Mouse (Mus musculus): ENCODE measurements around the gene Parg. TPM values are rescaled to one million over a fixed set of nuclear protein-coding genes. Genes with fewer than 3 reads are reported as not detected.
"Not testable (repeated sequence)": the region's sequence is repeated elsewhere in the genome, so short reads cannot be mapped to it uniquely, and the experiment has no call there.

Parg gene
- polyA plus RNA-seq, 1 experiment from 2014 or later, result 38.6 TPM

- no peak overlapping the region for H3K9ac ChIP-seq
- no peaks in the 10 kb centered on the region for H3K27me3 ChIP-seq
- ATAC-seq (ENCODE audit: low FRiP score), result no peak
- H3K4me2 ChIP-seq, result no peak overlapping the region
- no peak overlapping the region for H3K27ac ChIP-seq
- H3K4me3 ChIP-seq, result no peak overlapping the region
- no peaks in the 10 kb centered on the region for H3K4me1 ChIP-seq (replicated peaks)
- H3K9me3 ChIP-seq, result no peaks in the 10 kb centered on the region
- peaks cover 78% of the 10 kb centered on the region for H3K36me3 ChIP-seq
- 97% methylated on average over 4 of the region's 4 CpGs for WGBS
Observed at GRCm38 (mm10) chr14:32183846-32184245, 17.9 kb upstream of the Parg start.

GRCm38 (mm10) chr14:32190627-32191391 lies 10.9 kb upstream of the Parg start:
- no peak overlapping the region for H3K9ac ChIP-seq
- no peaks in the 10 kb centered on the region for H3K27me3 ChIP-seq
- no peaks in the 10 kb centered on the region for H3K9me3 ChIP-seq
- H3K4me3 ChIP-seq, result no peak overlapping the region
- ATAC-seq (ENCODE audit: low FRiP score), result no peak
- H3K36me3 ChIP-seq, result peaks cover 56% of the 10 kb centered on the region
- H3K27ac ChIP-seq, result no peak overlapping the region
- no peaks in the 10 kb centered on the region for H3K4me1 ChIP-seq (replicated peaks)
- H3K4me2 ChIP-seq, result no peak overlapping the region
- 95% methylated on average over 6 of the region's 6 CpGs for WGBS

- Histone ChIP-seq H3K27me3 (no peaks in the 10 kb centered on the region), H3K4me3 (no peak overlapping the region), H3K4me2 (no peak overlapping the region), H3K36me3 (peaks cover 56% of the 10 kb centered on the region), H3K9ac (no peak overlapping the region), H3K9me3 (no peaks in the 10 kb centered on the region), H3K27ac (no peak overlapping the region), H3K4me1 (replicated peaks) (no peaks in the 10 kb centered on the region)
- ATAC-seq (ENCODE audit: low FRiP score), result no peak
- WGBS, result 98% methylated on average over 5 of the region's 5 CpGs
Observed at GRCm38 (mm10) chr14:32191926-32192325, 9.8 kb upstream of the Parg start.

GRCm38 (mm10) chr14:32192437-32192836 lies 9.3 kb upstream of the Parg start:
- H3K4me3 ChIP-seq, result no peak overlapping the region
- H3K27ac ChIP-seq, result no peak overlapping the region
- H3K4me2 ChIP-seq, result no peak overlapping the region
- H3K9me3 ChIP-seq, result no peaks in the 10 kb centered on the region
- WGBS, result 58% methylated on average over 3 of the region's 3 CpGs
- peaks cover 56% of the 10 kb centered on the region for H3K36me3 ChIP-seq
- H3K4me1 ChIP-seq (replicated peaks), result no peaks in the 10 kb centered on the region
- H3K27me3 ChIP-seq, result no peaks in the 10 kb centered on the region
- no peak overlapping the region for H3K9ac ChIP-seq
- ATAC-seq (ENCODE audit: low FRiP score), result no peak

GRCm38 (mm10) chr14:32193557-32193956 lies 8.2 kb upstream of the Parg start:
- H3K4me2 ChIP-seq; ATAC-seq (ENCODE audit: low FRiP score): not testable (repeated sequence)

DNA sequence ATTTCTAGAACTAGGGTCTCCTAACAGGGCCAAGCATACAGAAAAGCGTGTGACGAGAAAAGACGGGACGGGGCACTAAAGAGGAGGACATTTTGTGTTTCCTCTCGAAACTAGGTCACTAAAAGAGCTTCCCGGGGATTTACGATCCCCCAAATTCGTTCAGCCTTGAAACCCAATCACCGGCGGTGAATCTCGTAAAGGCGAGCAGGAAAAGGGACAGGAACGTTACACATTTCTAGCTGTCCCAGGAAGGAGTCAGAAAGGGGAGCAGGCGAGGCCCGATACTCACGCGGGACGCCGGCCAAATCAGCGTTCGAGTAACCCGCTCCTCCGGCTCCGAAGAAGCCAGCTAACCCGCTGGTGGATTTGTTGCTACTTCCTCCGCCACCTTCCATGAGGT lies 395 bp upstream of the Parg start:
- peak overlapping the region; percentile 88 for H3K4me3 ChIP-seq
- peak overlapping the region; percentile 69 for H3K27ac ChIP-seq
- H3K4me1 ChIP-seq (replicated peaks), result peaks cover 31% of the 10 kb centered on the region
- ATAC-seq (ENCODE audit: low FRiP score), result 0 out of 2 replicates have a peak, but pooled peaks have one; percentile 10
- H3K27me3 ChIP-seq, result no peaks in the 10 kb centered on the region
- WGBS, result 0% methylated on average over 26 of the region's 26 CpGs
- peak overlapping the region; percentile 64 for H3K4me2 ChIP-seq
- peaks cover 29% of the 10 kb centered on the region for H3K36me3 ChIP-seq
- peak overlapping the region; percentile 97 for H3K9ac ChIP-seq
- H3K9me3 ChIP-seq, result no peaks in the 10 kb centered on the region

More at GRCm38 (mm10) chr14:32193557-32193956, 8.2 kb upstream of the Parg start:
- H3K9ac ChIP-seq; H3K27me3 ChIP-seq; H3K9me3 ChIP-seq; H3K4me3 ChIP-seq; H3K4me1 ChIP-seq (replicated peaks); H3K27ac ChIP-seq: not testable (repeated sequence)
- WGBS, result 87% methylated on average over 5 of the region's 5 CpGs
- H3K36me3 ChIP-seq, result peaks cover 54% of the 10 kb centered on the region

DNA sequence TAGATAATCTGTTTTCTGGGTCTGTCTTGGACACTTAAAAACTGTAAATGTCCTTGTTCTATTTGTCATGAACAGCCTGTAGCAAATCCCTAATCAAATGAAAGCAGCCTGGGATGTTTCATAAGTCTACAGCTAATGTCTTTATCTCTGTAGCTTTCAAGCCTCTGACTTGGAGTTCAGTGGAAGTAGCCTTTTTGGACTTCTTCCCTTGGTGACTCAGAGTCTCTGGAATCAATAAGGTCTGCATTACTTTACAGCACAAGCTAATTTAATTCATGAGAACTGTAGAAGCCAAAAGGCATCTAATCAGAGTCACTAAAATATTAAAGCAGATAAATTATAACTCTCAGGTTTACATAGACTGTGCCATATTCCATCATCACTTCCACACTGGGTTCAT lies 24.9 kb downstream of the Parg start:
- Histone ChIP-seq H3K9me3 (no peaks in the 10 kb centered on the region), H3K27me3 (no peaks in the 10 kb centered on the region), H3K4me3 (no peak overlapping the region), H3K9ac (no peak overlapping the region), H3K4me2 (no peak overlapping the region), H3K36me3 (peaks cover 4% of the 10 kb centered on the region; the same call in 1 of the 2 replicates), H3K27ac (no peak overlapping the region), H3K4me1 (replicated peaks) (no peaks in the 10 kb centered on the region)
- ATAC-seq (ENCODE audit: low FRiP score), result no peak

GRCm38 (mm10) chr14:32228996-32229395 lies 27.2 kb downstream of the Parg start:
- H3K4me3 ChIP-seq, result no peak overlapping the region
- H3K4me1 ChIP-seq (replicated peaks), result no peaks in the 10 kb centered on the region
- no peak overlapping the region for H3K4me2 ChIP-seq
- peaks cover 7% of the 10 kb centered on the region; the same call in 1 of the 2 replicates for H3K36me3 ChIP-seq
- no peaks in the 10 kb centered on the region for H3K9me3 ChIP-seq
- 3% methylated on average over 2 of the region's 2 CpGs for WGBS
- no peak overlapping the region for H3K27ac ChIP-seq
- no peak for ATAC-seq (ENCODE audit: low FRiP score)
- no peak overlapping the region for H3K9ac ChIP-seq
- H3K27me3 ChIP-seq, result no peaks in the 10 kb centered on the region

DNA sequence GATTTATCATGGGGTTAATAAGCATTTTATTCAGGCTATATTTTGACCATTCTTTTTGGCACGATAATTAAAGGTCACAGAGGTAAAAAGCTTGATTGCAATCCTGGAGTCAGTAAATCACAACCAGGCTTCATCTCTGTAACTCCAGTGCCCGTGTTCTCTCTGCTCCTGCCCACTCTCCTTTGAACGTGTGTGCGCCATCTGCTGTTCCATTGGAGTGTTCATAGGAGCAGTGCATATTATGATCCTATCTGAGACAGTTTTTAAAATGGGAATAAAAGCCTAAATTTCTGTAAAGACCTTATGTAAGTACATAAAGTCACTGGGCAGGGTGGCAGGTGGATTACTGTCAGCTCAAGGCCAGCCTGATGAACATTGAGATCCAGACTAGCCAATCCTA lies 40.7 kb downstream of the Parg start:
- Histone ChIP-seq H3K4me2 (no peak overlapping the region), H3K4me1 (replicated peaks) (peaks cover 9% of the 10 kb centered on the region; the same call in 1 of the 2 replicates), H3K27ac (no peak overlapping the region), H3K9me3 (no peaks in the 10 kb centered on the region), H3K27me3 (no peaks in the 10 kb centered on the region), H3K36me3 (peaks cover 17% of the 10 kb centered on the region), H3K9ac (no peak overlapping the region), H3K4me3 (no peak overlapping the region)
- ATAC-seq (ENCODE audit: low FRiP score), result no peak
- WGBS, result 82% methylated on average over 4 of the region's 4 CpGs

DNA sequence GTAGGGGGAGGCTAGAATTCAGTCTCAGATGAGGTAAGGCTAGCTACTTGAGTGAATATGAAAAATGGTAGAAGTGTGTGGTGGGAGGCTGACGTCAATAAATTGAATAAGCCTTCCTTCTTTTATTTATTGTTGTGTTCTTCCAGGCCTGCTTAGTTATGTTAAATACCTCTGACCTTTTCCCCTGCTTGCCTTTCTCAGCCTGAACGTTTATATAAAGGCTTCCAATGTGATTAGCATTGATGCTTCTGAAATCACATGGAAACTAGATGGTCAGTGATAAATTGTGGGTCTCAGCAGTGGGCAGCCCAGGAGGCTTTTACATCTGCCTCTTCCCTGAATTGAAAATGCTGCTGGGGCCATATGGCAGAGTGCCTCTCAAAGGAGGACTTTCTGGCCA lies 44.3 kb downstream of the Parg start:
- Histone ChIP-seq H3K27ac (no peak overlapping the region), H3K27me3 (no peaks in the 10 kb centered on the region), H3K9me3 (no peaks in the 10 kb centered on the region), H3K4me3 (no peak overlapping the region), H3K36me3 (peaks cover 22% of the 10 kb centered on the region), H3K9ac (no peak overlapping the region), H3K4me2 (no peak overlapping the region), H3K4me1 (replicated peaks) (peaks cover 9% of the 10 kb centered on the region; the same call in 1 of the 2 replicates)
- WGBS, result 12% methylated on average over 2 of the region's 2 CpGs
- no peak for ATAC-seq (ENCODE audit: low FRiP score)

GRCm38 (mm10) chr14:32249616-32250015 lies 47.9 kb downstream of the Parg start:
- no peaks in the 10 kb centered on the region for H3K27me3 ChIP-seq
- no peak overlapping the region for H3K9ac ChIP-seq
- no peak overlapping the region for H3K4me2 ChIP-seq
- peaks cover 15% of the 10 kb centered on the region for H3K36me3 ChIP-seq
- 75% methylated on average over 6 of the region's 6 CpGs for WGBS
- H3K4me3 ChIP-seq, result no peak overlapping the region
- H3K9me3 ChIP-seq, result no peaks in the 10 kb centered on the region
- H3K4me1 ChIP-seq (replicated peaks), result peaks cover 9% of the 10 kb centered on the region; the same call in 1 of the 2 replicates
- no peak overlapping the region for H3K27ac ChIP-seq
- ATAC-seq (ENCODE audit: low FRiP score), result no peak

GRCm38 (mm10) chr14:32260830-32261229 lies 59.1 kb downstream of the Parg start:
- 76% methylated on average over 6 of the region's 6 CpGs for WGBS
- no peak for ATAC-seq (ENCODE audit: low FRiP score)
- Histone ChIP-seq H3K4me2 (no peak overlapping the region), H3K4me3 (no peak overlapping the region), H3K27ac (no peak overlapping the region), H3K9ac (no peak overlapping the region), H3K4me1 (replicated peaks) (no peaks in the 10 kb centered on the region), H3K27me3 (no peaks in the 10 kb centered on the region), H3K36me3 (peaks cover 34% of the 10 kb centered on the region), H3K9me3 (no peaks in the 10 kb centered on the region)

DNA sequence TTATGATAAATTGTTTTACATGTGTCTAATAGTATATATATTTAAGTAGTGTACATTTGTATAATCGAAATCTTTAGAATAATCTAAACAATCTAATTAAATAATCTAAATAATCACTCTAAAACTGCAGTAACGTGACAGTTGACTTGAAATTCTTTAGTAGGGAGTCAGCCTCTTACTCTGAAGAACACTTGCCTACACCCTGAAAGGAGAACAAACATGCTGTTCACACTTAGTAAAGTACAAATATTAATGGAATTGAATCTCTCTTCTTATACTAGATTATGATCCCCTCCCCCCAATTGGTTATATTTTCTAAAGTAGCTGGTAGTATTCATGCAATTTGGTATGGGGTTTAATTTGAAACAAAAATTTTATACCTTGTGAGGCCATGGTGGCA lies 60.0 kb downstream of the Parg start:
- Histone ChIP-seq H3K4me1 (replicated peaks) (no peaks in the 10 kb centered on the region), H3K4me3 (no peak overlapping the region), H3K9me3 (no peaks in the 10 kb centered on the region), H3K9ac (no peak overlapping the region), H3K27me3 (no peaks in the 10 kb centered on the region), H3K27ac (no peak overlapping the region), H3K4me2 (no peak overlapping the region), H3K36me3 (peaks cover 34% of the 10 kb centered on the region)
- ATAC-seq (ENCODE audit: low FRiP score), result no peak
- WGBS, result 92% methylated on average over 2 of the region's 2 CpGs

Data from hindbrain, embryonic 13.5 days (tissue).